Mouse (Mus musculus): ENCODE measurements around the gene Rora.

GRCm38 (mm10) chr9:68873838-68874237 is 220.3 kb downstream of the Rora start:
- TF ChIP-seq POLR2A (IDR thresholded peaks at IDR 0.05; ENCODE audit: borderline replicate concordance, extremely low read depth, insufficient read depth, insufficient read length, poor library complexity, severe bottlenecking) = no peak
- no peak for TF ChIP-seq CTCF (IDR thresholded peaks at IDR 0.05; ENCODE audit: borderline replicate concordance, extremely low read depth, insufficient read depth, insufficient read length)

All from brain, embryonic 14.5 days (tissue).